Mouse (Mus musculus) midbrain, postnatal 0 days (tissue): Measurements from ENCODE around the gene Fam167b. TPM values are rescaled to one million over a fixed set of nuclear protein-coding genes. Genes with fewer than 3 reads are reported as not detected.

ENCODE experiments used
- ATAC-seq: fragments of 200-750 bp; cut with Nextera tagmentation; 2 replicates; pipeline ENCODE4 v1.8.0; 2017; ENCODE audit warnings: moderate number of reproducible peaks, mild to moderate bottlenecking, moderate TSS enrichment, moderate library complexity; ENCODE audit not compliant: low FRiP score
- DNase-seq: peaks from one replicate; pipeline ENCODE4 v3.0.0-alpha.2; 2015; ENCODE audit warnings: low spot score
- H3K27ac ChIP-seq: fragments of 300-500 bp; sonication (generic); 2 replicates; pipeline ENCODE4 v1.5.1; 2014; ENCODE audit warnings: low read depth, mild to moderate bottlenecking, low read length, mixed read lengths
- H3K27me3 ChIP-seq: fragments of 300-500 bp; sonication (generic); 2 replicates; pipeline ENCODE4 v1.6.1; 2014; ENCODE audit warnings: low read length, control low read depth, mixed read lengths; ENCODE audit not compliant: insufficient read depth
- H3K36me3 ChIP-seq: fragments of 300-500 bp; sonication (generic); 2 replicates; pipeline ENCODE4 v1.6.1; 2014; ENCODE audit warnings: low read length, control low read depth, mixed read lengths; ENCODE audit not compliant: insufficient read depth
- H3K4me1 ChIP-seq: fragments of 300-500 bp; sonication (generic); 2 replicates; pipeline ENCODE4 v1.6.1; 2014; ENCODE audit warnings: mild to moderate bottlenecking, control low read depth, antibody characterized with exemption, low read length, mixed read lengths; ENCODE audit not compliant: insufficient read depth
- H3K4me2 ChIP-seq: fragments of 300-500 bp; sonication (generic); 2 replicates; pipeline ENCODE4 v1.6.1; 2014; ENCODE audit warnings: low read depth, mild to moderate bottlenecking, low read length, mixed read lengths; ENCODE audit not compliant: poor library complexity, severe bottlenecking
- H3K4me3 ChIP-seq: fragments of 300-500 bp; sonication (generic); 2 replicates; pipeline ENCODE4 v1.5.1; 2014; ENCODE audit warnings: low read depth, mild to moderate bottlenecking, low read length, moderate library complexity
- H3K9ac ChIP-seq: fragments of 300-500 bp; sonication (generic); replicated peaks from 2 replicates; pipeline ENCODE4 v1.6.1; 2014; ENCODE audit warnings: mild to moderate bottlenecking, low read length, moderate library complexity, mixed read lengths; ENCODE audit not compliant: poor library complexity, severe bottlenecking
- H3K9me3 ChIP-seq: fragments of 300-500 bp; sonication (generic); 2 replicates; pipeline ENCODE4 v1.6.1; 2016; ENCODE audit warnings: low read length, control low read depth
- CTCF ChIP-seq: IDR thresholded peaks from 2 replicates; pipeline ENCODE4 v1.5.1; 2016; ENCODE audit warnings: antibody characterized with exemption, mild to moderate bottlenecking
- WGBS: fragments of 180-500 bp; shearing (Covaris S2); extraction: QIAGEN DNeasy Blood & Tissue Kit; methylation state at CpG from one replicate; pipeline ENCODE4 v1.1.7; 2014; 5-methylcytosine and 5-hydroxymethylcytosine counted together
- polyA plus RNA-seq: library from polyadenylated mRNA; unstranded; fragments of >200 nt; fragmentation: Nextera tagmentation; extraction: Ambion mirVana; gene quantifications from 2 replicates; pipeline ENCODE4 v1.2.1, GENCODE M21; 2015
- total RNA-seq: library from RNA; depleted of rRNA; stranded (reverse); fragments of >200 nt; gene quantifications from 2 replicates; pipeline ENCODE4 v1.2.3, GENCODE M21; 2014

The Fam167b gene
- total and polyA plus RNA-seq, 2 experiments from 2014 or later, result not detected

- H3K27me3 ChIP-seq, result no peaks in the 10 kb centered on the region
- H3K36me3 ChIP-seq, result peaks cover 11% of the 10 kb centered on the region
- ATAC-seq (no peak), DNase-seq (no peak)
- WGBS, result 69% methylated on average over 4 of the region's 4 CpGs
- no peaks in the 10 kb centered on the region for H3K9me3 ChIP-seq
- H3K27ac ChIP-seq, result no peak overlapping the region
- H3K4me1 ChIP-seq, result no peaks in the 10 kb centered on the region
- H3K9ac ChIP-seq, result no peak overlapping the region
- H3K4me2 ChIP-seq, result no peak overlapping the region
- no peak for TF ChIP-seq CTCF
- no peak overlapping the region for H3K4me3 ChIP-seq
Observed at GRCm38 (mm10) chr4:129610026-129610425, 31.7 kb upstream of the Fam167b start.

- Histone ChIP-seq H3K27me3 (no peaks in the 10 kb centered on the region), H3K4me2 (no peak overlapping the region), H3K9me3 (no peaks in the 10 kb centered on the region), H3K27ac (peak overlapping the region; percentile 21; the same call in 1 of the 2 replicates), H3K36me3 (peaks cover 18% of the 10 kb centered on the region), H3K4me3 (no peak overlapping the region), H3K9ac (0 out of 2 replicates have a peak overlapping the region, but pooled peaks have one; percentile 8), H3K4me1 (no peaks in the 10 kb centered on the region)
- ATAC-seq (peak; percentile 24; the same call in 1 of the 2 replicates), DNase-seq (no peak)
- WGBS, result 84% methylated on average over 12 of the region's 12 CpGs
- TF ChIP-seq CTCF, result no peak
Observed at GRCm38 (mm10) chr4:129609139-129609631, 30.8 kb upstream of the Fam167b start.

- Histone ChIP-seq H3K36me3 (peaks cover 25% of the 10 kb centered on the region), H3K9me3 (no peaks in the 10 kb centered on the region), H3K4me3 (no peak overlapping the region), H3K4me1 (no peaks in the 10 kb centered on the region), H3K9ac (no peak overlapping the region), H3K27me3 (no peaks in the 10 kb centered on the region), H3K4me2 (no peak overlapping the region), H3K27ac (peak overlapping the region; percentile 21)
- TF ChIP-seq CTCF, result peak; percentile 91
- WGBS, result 33% methylated on average over 7 of the region's 7 CpGs
- DNase-seq, result peak; percentile 90
- ATAC-seq, result peak; percentile 82
Observed at GRCm38 (mm10) chr4:129608426-129609025, 30.2 kb upstream of the Fam167b start.

DNA sequence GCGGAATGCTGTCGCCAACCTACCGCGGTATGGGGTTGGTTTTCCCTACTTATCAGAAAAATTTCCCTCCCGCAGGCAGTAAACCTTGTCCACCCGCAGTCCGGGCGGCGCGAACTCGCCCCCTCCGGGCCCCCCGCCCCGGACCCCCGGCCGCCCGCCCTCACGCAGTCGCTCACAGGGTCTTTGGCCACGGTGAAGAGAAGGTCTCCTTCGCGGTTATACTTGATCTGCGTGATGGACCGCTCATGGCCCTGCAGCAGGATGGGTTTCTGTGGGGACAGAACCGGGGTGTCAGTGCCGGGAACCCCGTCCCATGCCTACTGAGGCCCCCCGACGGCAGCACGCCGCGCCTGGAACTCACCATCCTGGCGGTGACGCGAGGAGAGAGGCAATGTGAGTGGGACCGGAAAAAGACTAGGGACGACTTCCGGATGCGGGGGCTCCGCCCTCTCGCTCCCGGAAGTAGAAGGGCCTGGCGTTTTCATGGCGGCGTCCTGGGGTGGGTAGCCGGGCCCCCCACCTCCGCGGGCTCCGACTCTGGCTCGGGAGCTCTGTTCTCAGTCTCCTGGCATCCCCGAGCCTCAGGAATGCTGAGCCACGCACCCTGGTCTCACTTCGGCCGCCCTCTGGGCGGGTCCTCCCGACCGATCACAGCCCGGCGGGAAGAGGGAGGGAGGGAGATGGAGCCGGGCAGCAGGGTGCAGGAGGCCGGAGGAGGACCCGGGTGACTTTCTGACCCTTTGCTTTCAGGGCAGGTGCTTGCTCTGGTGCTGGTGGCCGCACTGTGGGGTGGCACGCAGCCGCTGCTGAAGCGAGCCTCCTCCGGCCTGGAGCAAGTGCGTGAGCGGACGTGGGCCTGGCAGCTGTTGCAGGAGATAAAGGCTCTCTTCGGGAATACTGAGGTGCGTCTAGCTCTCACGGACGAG, 22.1 kb upstream of the Fam167b start, which contains the start of the genes Eif3i and Tmem234:
Gene Eif3i (minus strand): TSS at position 416 of the 926 bp plus-strand sequence.
Gene Tmem234 (plus strand): TSS at position 436 of the 926 bp plus-strand sequence.
- DNase-seq, result peak; percentile 91
- H3K9ac ChIP-seq, result peak within 1 kb of the TSS; percentile 93
- peaks cover 17% of the 10 kb centered on the region for H3K36me3 ChIP-seq
- H3K27me3 ChIP-seq, result no peaks in the 10 kb centered on the region
- peaks cover 11% of the 10 kb centered on the region for H3K4me1 ChIP-seq
- H3K9me3 ChIP-seq, result no peaks in the 10 kb centered on the region
- peak within 1 kb of the TSS; percentile 76 for H3K27ac ChIP-seq
- ATAC-seq, result peak; percentile 88
- H3K4me2 ChIP-seq, result peak within 1 kb of the TSS; percentile 78
- peak within 1 kb of the TSS; percentile 99 for H3K4me3 ChIP-seq
- under 1% methylated on average over 73 of the region's 74 CpGs for WGBS
- TF ChIP-seq CTCF, result peak; percentile 36

- no peak for TF ChIP-seq CTCF
- Histone ChIP-seq H3K4me2 (no peak overlapping the region), H3K27me3 (no peaks in the 10 kb centered on the region), H3K36me3 (peaks cover 31% of the 10 kb centered on the region), H3K4me3 (no peak overlapping the region), H3K27ac (no peak overlapping the region), H3K9ac (no peak overlapping the region), H3K4me1 (peaks cover 4% of the 10 kb centered on the region; the same call in 1 of the 2 replicates), H3K9me3 (no peaks in the 10 kb centered on the region)
- 70% methylated on average over 4 of the region's 4 CpGs for WGBS
- DNase-seq (no peak), ATAC-seq (no peak)
Observed at GRCm38 (mm10) chr4:129588865-129589264, 10.5 kb upstream of the Fam167b start.
